38 mouse cellular contexts compared by ENCODE assay signal in genomic region chr8:122395291-122395690, GRCm38 (mm10). TPM values are rescaled to one million over a fixed set of nuclear protein-coding genes. Genes with fewer than 3 reads are reported as not detected.
DNase-seq lines count a peak whose midpoint lies in the region; ATAC-seq and TF ChIP-seq lines count a peak whose summit lies in the region.
"Had no signal": no experiment of that assay in that cellular context is flagged by ENCODE, and none has a peak within 500 bp of the region (broad histone marks: within the 10 kb centered on the region; RNA-seq: fewer than 3 reads in every experiment).

No protein-coding gene starts in this region.

- H3K27me3 ChIP-seq in hindbrain, postnatal 0 days (ENCODE audit: insufficient read depth, low read length), result no peaks in the 10 kb centered on the region
- no peaks in the 10 kb centered on the region for H3K27me3 ChIP-seq in hindbrain, embryonic 14.5 days (ENCODE audit: control insufficient read depth, insufficient read depth, low read length)
- H3K27me3 ChIP-seq: embryonic facial prominence, embryonic 15.5 days; forebrain, embryonic 12.5 days; heart, embryonic 15.5 days; limb, embryonic 15.5 days; liver, embryonic 13.5 days; neural tube, embryonic 12.5 days had no signal

- H3K4me1 ChIP-seq in hindbrain, postnatal 0 days (ENCODE audit: insufficient read depth, low read length), result no peaks in the 10 kb centered on the region
- H3K4me1 ChIP-seq in hindbrain, embryonic 14.5 days (replicated peaks; ENCODE audit: control insufficient read depth, insufficient read depth, low read length), result no peaks in the 10 kb centered on the region
- H3K4me1 ChIP-seq: embryonic facial prominence, embryonic 10.5 days; embryonic facial prominence, embryonic 15.5 days; forebrain, embryonic 12.5 days; heart, embryonic 10.5 days; heart, embryonic 15.5 days; limb, embryonic 10.5 days; limb, embryonic 15.5 days; liver, embryonic 13.5 days; neural tube, embryonic 12.5 days had no signal

- H3K36me3 ChIP-seq in hindbrain, postnatal 0 days (ENCODE audit: insufficient read depth, low read length), result peaks cover 54% of the 10 kb centered on the region
- H3K36me3 ChIP-seq in hindbrain, embryonic 14.5 days (replicated peaks; ENCODE audit: control insufficient read depth, insufficient read depth), result peaks cover 75% of the 10 kb centered on the region

- no peak overlapping the region for H3K4me3 ChIP-seq in hindbrain, postnatal 0 days (ENCODE audit: low read length)
- no peak overlapping the region for H3K4me3 ChIP-seq in hindbrain, embryonic 14.5 days (replicated peaks; ENCODE audit: low read length)
- H3K4me3 ChIP-seq: embryonic facial prominence, embryonic 10.5 days; embryonic facial prominence, embryonic 15.5 days; forebrain, embryonic 12.5 days; heart, embryonic 10.5 days; heart, embryonic 15.5 days; left cerebral cortex, adult 2 months; limb, embryonic 10.5 days; limb, embryonic 15.5 days; liver, embryonic 13.5 days; myocyte; neural tube, embryonic 12.5 days had no signal

- no peak for TF ChIP-seq CTCF in hindbrain, postnatal 0 days (IDR thresholded peaks at IDR 0.05; ENCODE audit: low read depth)

- no peak overlapping the region for H3K9ac ChIP-seq in hindbrain, postnatal 0 days (replicated peaks; ENCODE audit: low read length)
- H3K9ac ChIP-seq in hindbrain, embryonic 14.5 days, result no peak overlapping the region
- H3K9ac ChIP-seq: embryonic facial prominence, embryonic 15.5 days; forebrain, embryonic 12.5 days; heart, embryonic 15.5 days; limb, embryonic 15.5 days; liver, embryonic 13.5 days; neural tube, embryonic 12.5 days had no signal

- peak; percentile 10 for DNase-seq in hindbrain, postnatal 0 days (ENCODE audit: low spot score)
- no peak for DNase-seq in hindbrain, embryonic 14.5 days (ENCODE audit: low spot score)
- DNase-seq in retina, postnatal 1 day, result peak; percentile 2
- DNase-seq in retina, embryonic 14.5 days (ENCODE audit: low spot score), result no peak
- DNase-seq in cerebellum, adult 9-11 months, result peak; percentile 80
- no peak for DNase-seq in adrenal gland, postnatal 25 days
- DNase-seq in left cerebral cortex, adult 8-10 months (ENCODE audit: low spot score in 2 of 2), result no peak
- DNase-seq in thymus, postnatal 0 days (ENCODE audit: low spot score), result no peak
- DNase-seq: adrenal gland, postnatal 10 days; gastrocnemius, postnatal 25 days; heart, adult 11 months; kidney, adult 8-10 months; kidney, postnatal 10 days; layer of hippocampus, adult 9-11 months; liver, embryonic 13.5 days; lung, adult 18-20 months; midbrain, embryonic 14.5 days; right cerebral cortex, postnatal 14 days had no signal

- WGBS in hindbrain, postnatal 0 days, result 67% methylated on average over 6 of the region's 6 CpGs
- WGBS in hindbrain, embryonic 14.5 days, result 81% methylated on average over 6 of the region's 6 CpGs

- no peak overlapping the region for H3K4me2 ChIP-seq in hindbrain, postnatal 0 days (ENCODE audit: low read depth, low read length)
- no peak overlapping the region for H3K4me2 ChIP-seq in hindbrain, embryonic 14.5 days (replicated peaks)
- H3K4me2 ChIP-seq: embryonic facial prominence, embryonic 15.5 days; forebrain, embryonic 12.5 days; heart, embryonic 15.5 days; limb, embryonic 15.5 days; liver, embryonic 13.5 days; neural tube, embryonic 12.5 days had no signal

- H3K9me3 ChIP-seq in hindbrain, postnatal 0 days (ENCODE audit: low read length), result no peaks in the 10 kb centered on the region
- H3K9me3 ChIP-seq in hindbrain, embryonic 14.5 days (ENCODE audit: control insufficient read depth, low read length), result no peaks in the 10 kb centered on the region
- H3K9me3 ChIP-seq: embryonic facial prominence, embryonic 10.5 days; embryonic facial prominence, embryonic 15.5 days; forebrain, embryonic 12.5 days; G1E; heart, embryonic 10.5 days; heart, embryonic 15.5 days; limb, embryonic 10.5 days; limb, embryonic 15.5 days; liver, embryonic 13.5 days; neural tube, embryonic 12.5 days had no signal

- H3K27ac ChIP-seq in hindbrain, postnatal 0 days, result no peak overlapping the region
- no peak overlapping the region for H3K27ac ChIP-seq in hindbrain, embryonic 14.5 days
- H3K27ac ChIP-seq: embryonic facial prominence, embryonic 10.5 days; embryonic facial prominence, embryonic 15.5 days; forebrain, embryonic 12.5 days; heart, embryonic 10.5 days; heart, embryonic 15.5 days; left cerebral cortex, adult 2 months; limb, embryonic 10.5 days; limb, embryonic 15.5 days; liver, embryonic 13.5 days; macrophage; neural tube, embryonic 12.5 days had no signal

- ATAC-seq in hindbrain, postnatal 0 days, result no peak
- ATAC-seq in hindbrain, embryonic 14.5 days (ENCODE audit: low FRiP score), result no peak
- ATAC-seq: intestine, embryonic 16.5 days; lung, postnatal 0 days had no signal

RNA-seq across cellular contexts. Expression of gene Zc3h18, which starts 18.9 kb away (rescaled TPM):
- total RNA-seq in hindbrain, postnatal 0 days (2014; rRNA removed), result 24.4 and 25.6 TPM in 2 replicates
- 25.2 and 25.3 TPM in 2 replicates for polyA plus RNA-seq in hindbrain, postnatal 0 days (2015; fragmentation: Nextera tagmentation; extraction: Ambion mirVana)
- 22.9 and 23.4 TPM in 2 replicates for polyA plus RNA-seq in hindbrain, embryonic 14.5 days (2014; fragmentation: Nextera tagmentation; extraction: Ambion mirVana)
- 49.8 and 52.2 TPM in 2 replicates for total RNA-seq in adrenal gland, postnatal 25 days (2021)
- total RNA-seq in left cerebral cortex, adult 8-10 months (2022), result 10 to 100 TPM; 38.8 to 41.1 (median 40.4) TPM
- polyA plus RNA-seq in thymus, postnatal 0 days (2015; fragmentation: Nextera tagmentation; extraction: Ambion mirVana), result 41.0 and 41.7 TPM in 2 replicates

RNA-seq across cellular contexts. Expression of gene Il17c, which starts 26.5 kb away (rescaled TPM):
- 0.52 TPM in 1 of 2 replicates, not detected in the other for total RNA-seq in hindbrain, postnatal 0 days (2014; rRNA removed)
- 0.21 TPM in 1 of 2 replicates, not detected in the other for polyA plus RNA-seq in hindbrain, postnatal 0 days (2015; fragmentation: Nextera tagmentation; extraction: Ambion mirVana)
- polyA plus RNA-seq in hindbrain, embryonic 14.5 days (2014; fragmentation: Nextera tagmentation; extraction: Ambion mirVana), result not detected in 2 replicates
- total RNA-seq in adrenal gland, postnatal 25 days (2021), result not detected in 2 replicates
- total RNA-seq in left cerebral cortex, adult 8-10 months (2022), result not detected
- polyA plus RNA-seq in thymus, postnatal 0 days (2015; fragmentation: Nextera tagmentation; extraction: Ambion mirVana), result 0.26 and 0.37 TPM in 2 replicates
- total RNA-seq: adrenal gland, postnatal 10 days; G1E; gastrocnemius, adult 18-20 months; gastrocnemius, postnatal 25 days; heart, postnatal 25 days; left cerebral cortex, adult 2 months; megakaryocyte-erythroid progenitor cell, adult 5-6 weeks had no signal
- polyA plus RNA-seq: embryonic facial prominence, embryonic 15.5 days; forebrain, embryonic 12.5 days; G1E; heart, embryonic 10.5 days; heart, embryonic 15.5 days; hindbrain, embryonic 11.5 days; intestine, embryonic 16.5 days; liver, embryonic 13.5 days; lung, postnatal 0 days; macrophage; midbrain, embryonic 14.5 days; myocyte; neural tube, embryonic 12.5 days had no signal

RNA-seq across cellular contexts. Expression of gene Trhr2, which starts 34.7 kb away (rescaled TPM):
- total RNA-seq in hindbrain, postnatal 0 days (2014; rRNA removed), result 2.0 and 3.2 TPM in 2 replicates
- 0.45 and 0.57 TPM in 2 replicates for polyA plus RNA-seq in hindbrain, postnatal 0 days (2015; fragmentation: Nextera tagmentation; extraction: Ambion mirVana)
- 0.21 TPM in 1 of 2 replicates, not detected in the other for polyA plus RNA-seq in hindbrain, embryonic 14.5 days (2014; fragmentation: Nextera tagmentation; extraction: Ambion mirVana)
- not detected in 2 replicates for total RNA-seq in adrenal gland, postnatal 25 days (2021)
- 10 to 100 TPM in 3 of 4 experiments, 1 to 10 TPM in 1; 8.6 to 11.3 (median 10.8) TPM for total RNA-seq in left cerebral cortex, adult 8-10 months (2022)
- not detected in 2 replicates for polyA plus RNA-seq in thymus, postnatal 0 days (2015; fragmentation: Nextera tagmentation; extraction: Ambion mirVana)
- total RNA-seq: adrenal gland, postnatal 10 days; G1E; gastrocnemius, adult 18-20 months; gastrocnemius, postnatal 25 days; heart, postnatal 25 days; megakaryocyte-erythroid progenitor cell, adult 5-6 weeks had no signal
- polyA plus RNA-seq: embryonic facial prominence, embryonic 10.5 days; forebrain, embryonic 12.5 days; G1E; heart, embryonic 10.5 days; heart, embryonic 15.5 days; intestine, embryonic 16.5 days; large intestine, adult 2 months; limb, embryonic 10.5 days; liver, embryonic 13.5 days; lung, postnatal 0 days; macrophage; midbrain, embryonic 14.5 days; myocyte; neural tube, embryonic 12.5 days; stomach, embryonic 14.5 days had no signal

RNA-seq across cellular contexts. Expression of gene Cyba, which starts 37.4 kb away (rescaled TPM):
- total RNA-seq in hindbrain, postnatal 0 days (2014; rRNA removed), result 19.6 and 30.6 TPM in 2 replicates
- polyA plus RNA-seq in hindbrain, postnatal 0 days (2015; fragmentation: Nextera tagmentation; extraction: Ambion mirVana), result 44.0 and 46.2 TPM in 2 replicates
- 35.7 and 44.3 TPM in 2 replicates for polyA plus RNA-seq in hindbrain, embryonic 14.5 days (2014; fragmentation: Nextera tagmentation; extraction: Ambion mirVana)
- 25.4 and 27.0 TPM in 2 replicates for total RNA-seq in adrenal gland, postnatal 25 days (2021)
- total RNA-seq in left cerebral cortex, adult 8-10 months (2022), result 10 to 100 TPM in 3 of 4 experiments, 1 to 10 TPM in 1; 9.7 to 38.7 (median 16.8) TPM
- 540 and 564 TPM in 2 replicates for polyA plus RNA-seq in thymus, postnatal 0 days (2015; fragmentation: Nextera tagmentation; extraction: Ambion mirVana)
- polyA plus RNA-seq: myocyte had no signal

RNA-seq across cellular contexts. Expression of gene Mvd, which starts 47.9 kb away (rescaled TPM):
- total RNA-seq in hindbrain, postnatal 0 days (2014; rRNA removed), result 67.1 and 89.6 TPM in 2 replicates
- polyA plus RNA-seq in hindbrain, postnatal 0 days (2015; fragmentation: Nextera tagmentation; extraction: Ambion mirVana), result 55.2 and 55.5 TPM in 2 replicates
- polyA plus RNA-seq in hindbrain, embryonic 14.5 days (2014; fragmentation: Nextera tagmentation; extraction: Ambion mirVana), result 61.3 and 75.6 TPM in 2 replicates
- total RNA-seq in adrenal gland, postnatal 25 days (2021), result 53.6 and 78.3 TPM in 2 replicates
- 10 to 100 TPM; 22.5 to 32.0 (median 29.1) TPM for total RNA-seq in left cerebral cortex, adult 8-10 months (2022)
- polyA plus RNA-seq in thymus, postnatal 0 days (2015; fragmentation: Nextera tagmentation; extraction: Ambion mirVana), result 17.4 and 19.5 TPM in 2 replicates

Comparison
In these comparisons a context has a peak if more than half of its experiments do, and no peak if none do; other contexts are left out.
1. DNase-seq: peak in hindbrain, postnatal 0 days (single experiment), retina, postnatal 1 day (single experiment) and cerebellum, adult 9-11 months (single experiment); none in hindbrain, embryonic 14.5 days (single experiment), retina, embryonic 14.5 days (single experiment), adrenal gland, postnatal 25 days (single experiment), left cerebral cortex, adult 8-10 months (0 of 2) and thymus, postnatal 0 days (single experiment).